In genomic region chr14:47646246-47646645, GRCm38 (mm10) we compare ENCODE assay signal across 21 mouse cellular contexts. TPM values are rescaled to one million over a fixed set of nuclear protein-coding genes. Genes with fewer than 3 reads are reported as not detected.
DNase-seq lines count a peak whose midpoint lies in the region; ATAC-seq lines count a peak whose summit lies in the region.
"Had no signal": no experiment of that assay in that cellular context is flagged by ENCODE, and none has a peak within 500 bp of the region (broad histone marks: within the 10 kb centered on the region; RNA-seq: fewer than 3 reads in every experiment).

No protein-coding gene starts in this region.

- H3K4me3 ChIP-seq in heart, embryonic 12.5 days: no peak overlapping the region
- H3K4me3 ChIP-seq in midbrain, embryonic 11.5 days (ENCODE audit: low read depth, low read length): no peak overlapping the region
- H3K4me3 ChIP-seq: embryonic facial prominence, embryonic 15.5 days; heart, embryonic 10.5 days; intestine, embryonic 15.5 days; kidney, embryonic 15.5 days; limb, embryonic 12.5 days; liver, embryonic 12.5 days; midbrain, embryonic 12.5 days; neural tube, embryonic 12.5 days had no signal

- ATAC-seq in heart, embryonic 12.5 days (ENCODE audit: insufficient number of reproducible peaks, low FRiP score): no peak
- no peak for ATAC-seq in midbrain, embryonic 11.5 days (ENCODE audit: low FRiP score)
- ATAC-seq: forebrain, postnatal 0 days; intestine, embryonic 15.5 days; liver, embryonic 12.5 days; Patski had no signal

- WGBS in heart, embryonic 12.5 days: 44% methylated on average over 5 of the region's 5 CpGs
- 55% methylated on average over 5 of the region's 5 CpGs for WGBS in midbrain, embryonic 11.5 days

- H3K4me1 ChIP-seq in heart, embryonic 12.5 days (replicated peaks): peaks cover 19% of the 10 kb centered on the region
- H3K4me1 ChIP-seq in midbrain, embryonic 11.5 days (ENCODE audit: control insufficient read depth, insufficient read depth, low read length): peaks cover 11% of the 10 kb centered on the region

- no peak overlapping the region for H3K9ac ChIP-seq in heart, embryonic 12.5 days
- H3K9ac ChIP-seq in midbrain, embryonic 11.5 days (ENCODE audit: low read length): no peak overlapping the region
- H3K9ac ChIP-seq: embryonic facial prominence, embryonic 15.5 days; forebrain, postnatal 0 days; hindbrain, embryonic 14.5 days; intestine, embryonic 15.5 days; kidney, embryonic 15.5 days; limb, embryonic 12.5 days; liver, embryonic 12.5 days; midbrain, embryonic 12.5 days; neural tube, embryonic 12.5 days had no signal

- H3K27ac ChIP-seq in heart, embryonic 12.5 days (ENCODE audit: poor library complexity, severe bottlenecking): no peak overlapping the region
- H3K27ac ChIP-seq in midbrain, embryonic 11.5 days (ENCODE audit: low read depth, low read length): no peak overlapping the region
- H3K27ac ChIP-seq: embryonic facial prominence, embryonic 15.5 days; heart, embryonic 10.5 days; hindbrain, embryonic 14.5 days; intestine, embryonic 15.5 days; kidney, embryonic 15.5 days; limb, embryonic 12.5 days; liver, embryonic 12.5 days; midbrain, embryonic 12.5 days; neural tube, embryonic 12.5 days had no signal

- no peaks in the 10 kb centered on the region for H3K36me3 ChIP-seq in heart, embryonic 12.5 days
- H3K36me3 ChIP-seq in midbrain, embryonic 11.5 days (ENCODE audit: control insufficient read depth, insufficient read depth, low read length): no peaks in the 10 kb centered on the region
- H3K36me3 ChIP-seq: embryonic facial prominence, embryonic 15.5 days; heart, embryonic 10.5 days; intestine, embryonic 15.5 days; kidney, embryonic 15.5 days; limb, embryonic 12.5 days; liver, embryonic 12.5 days; midbrain, embryonic 12.5 days; neural tube, embryonic 12.5 days had no signal

- intact Hi-C loops in heart, postnatal 10 days (cut with DNase I): no loop called here

- DNase-seq in embryo, embryonic 10.5 days (ENCODE audit: low spot score): peak; percentile 29
- DNase-seq in embryo, embryonic 11 days: no peak
- DNase-seq in heart, postnatal 10 days: peak; percentile 43 to 52
- peak; percentile 14 for DNase-seq in lung, postnatal 10 days
- no peak for DNase-seq in lung, postnatal 25 days (ENCODE audit: low spot score)
- DNase-seq in midbrain, embryonic 11.5 days (ENCODE audit: low spot score, missing footprints): no peak
- DNase-seq: B cell, adult 2 months; cerebellum, adult 9-11 months; forebrain, postnatal 0 days; lung, adult 2 months had no signal

- H3K9me3 ChIP-seq in heart, embryonic 12.5 days (replicated peaks): no peaks in the 10 kb centered on the region
- H3K9me3 ChIP-seq in midbrain, embryonic 11.5 days (ENCODE audit: control insufficient read depth, low read length): no peaks in the 10 kb centered on the region
- H3K9me3 ChIP-seq: embryonic facial prominence, embryonic 15.5 days; heart, embryonic 10.5 days; intestine, embryonic 15.5 days; kidney, embryonic 15.5 days; limb, embryonic 12.5 days; liver, embryonic 12.5 days; midbrain, embryonic 12.5 days; neural tube, embryonic 12.5 days had no signal

- no peaks in the 10 kb centered on the region for H3K27me3 ChIP-seq in heart, embryonic 12.5 days (replicated peaks)
- no peaks in the 10 kb centered on the region for H3K27me3 ChIP-seq in midbrain, embryonic 11.5 days (ENCODE audit: control insufficient read depth, insufficient read depth, low read length)
- H3K27me3 ChIP-seq: embryonic facial prominence, embryonic 15.5 days; intestine, embryonic 15.5 days; kidney, embryonic 15.5 days; limb, embryonic 12.5 days; neural tube, embryonic 12.5 days; Patski had no signal

- no peak overlapping the region for H3K4me2 ChIP-seq in heart, embryonic 12.5 days
- no peak overlapping the region for H3K4me2 ChIP-seq in midbrain, embryonic 11.5 days
- H3K4me2 ChIP-seq: embryonic facial prominence, embryonic 15.5 days; hindbrain, embryonic 14.5 days; intestine, embryonic 15.5 days; kidney, embryonic 15.5 days; limb, embryonic 12.5 days; liver, embryonic 12.5 days; midbrain, embryonic 12.5 days; neural tube, embryonic 12.5 days had no signal

RNA-seq across cellular contexts. Expression of gene Ktn1, which starts 2.0 kb away (rescaled TPM):
- 100 to 1,000 TPM; 146 to 167 TPM for total RNA-seq in heart, postnatal 10 days (2021)
- 93.5 and 102 TPM in 2 replicates for polyA plus RNA-seq in heart, embryonic 12.5 days (2016; fragmentation: Nextera tagmentation; extraction: Ambion mirVana)
- 111 and 118 TPM in 2 replicates for polyA plus RNA-seq in midbrain, embryonic 11.5 days (2014; fragmentation: Nextera tagmentation; extraction: Ambion mirVana)

Comparison
In these comparisons a context has a peak if more than half of its experiments do, and no peak if none do; other contexts are left out.
1. DNase-seq: peak in embryo, embryonic 10.5 days (single experiment), heart, postnatal 10 days (2 of 2) and lung, postnatal 10 days (single experiment); none in embryo, embryonic 11 days (single experiment), lung, postnatal 25 days (single experiment) and midbrain, embryonic 11.5 days (single experiment).